In the genomic region with DNA sequence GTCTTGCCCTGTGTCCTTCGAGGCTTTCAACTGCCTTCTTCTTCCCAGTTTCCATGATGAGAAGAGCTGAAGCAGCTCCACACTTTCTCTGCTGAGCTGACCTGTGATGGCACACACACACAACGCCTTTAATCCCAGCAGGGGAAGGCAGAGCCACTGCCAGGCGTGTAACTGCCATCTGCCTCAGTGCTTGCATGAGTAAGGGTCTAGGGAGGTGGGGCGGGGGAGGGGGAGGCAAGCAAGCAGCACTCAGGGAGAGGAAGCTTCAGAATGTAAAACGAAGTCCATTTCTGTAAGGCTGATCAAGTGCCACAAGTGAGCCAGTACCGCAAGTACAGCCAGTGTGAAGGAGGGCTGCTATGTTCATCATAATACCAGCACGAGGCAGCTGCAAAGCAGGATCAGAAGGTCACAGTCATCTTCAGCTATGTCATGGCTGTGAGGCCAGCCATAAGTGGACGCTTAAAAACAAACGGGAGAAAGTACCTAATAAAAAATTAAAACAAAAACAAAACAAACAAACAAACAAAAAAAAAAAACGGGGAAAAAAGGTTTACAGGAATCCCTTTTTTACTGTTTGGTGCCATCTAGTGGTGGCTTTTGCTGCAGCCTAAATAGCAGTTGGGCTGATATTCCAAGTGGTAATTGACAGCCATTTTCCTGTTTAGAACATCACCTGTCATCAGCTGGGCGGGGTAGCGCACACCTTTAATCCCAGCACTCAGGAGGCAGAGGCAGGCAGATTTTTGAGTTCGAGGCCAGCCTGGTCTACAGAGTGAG, we compare ENCODE assay signal across 8 mouse cellular contexts. TPM values are rescaled to one million over a fixed set of nuclear protein-coding genes. Genes with fewer than 3 reads are reported as not detected.
DNase-seq lines count a peak whose midpoint lies in the region; ATAC-seq and TF ChIP-seq lines count a peak whose summit lies in the region.

No protein-coding gene starts in this region.

- no peak overlapping the region for H3K27ac ChIP-seq in CH12.LX (ENCODE audit: insufficient read depth, low read depth)
- no peak overlapping the region for H3K27ac ChIP-seq in forebrain, embryonic 11.5 days (ENCODE audit: low read depth, low read length)
- H3K27ac ChIP-seq in kidney, postnatal 0 days = no peak overlapping the region

- H3K9ac ChIP-seq in CH12.LX (ENCODE audit: insufficient read depth, low read depth) = no peak overlapping the region
- no peak overlapping the region for H3K9ac ChIP-seq in forebrain, embryonic 11.5 days (ENCODE audit: low read length)
- no peak overlapping the region for H3K9ac ChIP-seq in kidney, postnatal 0 days (ENCODE audit: low read depth, low read length)

- H3K4me1 ChIP-seq in CH12.LX (ENCODE audit: control insufficient read depth in 1 of 2, insufficient read depth in 2 of 2) = peaks cover 0 to 3% of the 10 kb centered on the region in 2 experiments; a peak in 1 of 4 replicates
- no peaks in the 10 kb centered on the region for H3K4me1 ChIP-seq in forebrain, embryonic 11.5 days (replicated peaks; ENCODE audit: control insufficient read depth, insufficient read depth, low read length)
- no peaks in the 10 kb centered on the region for H3K4me1 ChIP-seq in kidney, postnatal 0 days (replicated peaks; ENCODE audit: insufficient read depth, low read length)

- ATAC-seq in cerebellum, adult (ENCODE audit: insufficient number of reproducible peaks, low FRiP score, low TSS enrichment) = no peak
- peak; percentile 33 for ATAC-seq in forebrain, embryonic 11.5 days (replicated peaks; ENCODE audit: low FRiP score)
- 0 out of 2 replicates have a peak, but pooled peaks have one; percentile 27 for ATAC-seq in kidney, postnatal 0 days (replicated peaks; ENCODE audit: low FRiP score, low read depth)

- TF ChIP-seq CTCF in CH12.LX (conservative IDR thresholded peaks at IDR 0.05 in 1 of 2, IDR thresholded peaks at IDR 0.05 in 1 of 2; ENCODE audit: low read depth in 2 of 2, low read length in 2 of 2) = peak; percentile 71 to 72
- TF ChIP-seq CTCF in kidney, postnatal 0 days (IDR thresholded peaks at IDR 0.05; ENCODE audit: low read depth) = peak; percentile 77

- no peaks in the 10 kb centered on the region for H3K27me3 ChIP-seq in CH12.LX (replicated peaks)
- H3K27me3 ChIP-seq in forebrain, embryonic 11.5 days (ENCODE audit: control insufficient read depth, insufficient read depth, low read length) = no peaks in the 10 kb centered on the region
- no peaks in the 10 kb centered on the region for H3K27me3 ChIP-seq in kidney, postnatal 0 days (ENCODE audit: insufficient read depth, low read length)

- no peak for TF ChIP-seq EP300 in CH12.LX (IDR thresholded peaks at IDR 0.05; ENCODE audit: low read length)

- peak; percentile 62 for TF ChIP-seq RAD21 in CH12.LX (IDR thresholded peaks at IDR 0.05; ENCODE audit: low read depth, low read length)

- in situ Hi-C loops in CH12.LX (cut with MboI; ENCODE audit: low pct_ligation_motif_present, low pct_unique_long_range_greater_than_20kb, low sequenced_read_pairs) = no loop called here

- H3K9me3 ChIP-seq in CH12.LX (replicated peaks; ENCODE audit: low read length) = no peaks in the 10 kb centered on the region
- H3K9me3 ChIP-seq in forebrain, embryonic 11.5 days (ENCODE audit: control insufficient read depth, low read length) = no peaks in the 10 kb centered on the region
- no peaks in the 10 kb centered on the region for H3K9me3 ChIP-seq in kidney, postnatal 0 days (replicated peaks; ENCODE audit: low read length)

- no peaks in the 10 kb centered on the region for H3K79me2 ChIP-seq in CH12.LX (replicated peaks; ENCODE audit: control insufficient read depth, extremely low read depth, insufficient read depth, poor library complexity, severe bottlenecking)

- TF ChIP-seq POLR2A in CH12.LX (IDR thresholded peaks at IDR 0.05; ENCODE audit: low read depth, low read length) = no peak

- peak; percentile 41 for DNase-seq in cerebellum, adult 11 months
- peak; percentile 58 for DNase-seq in CH12.LX (ENCODE audit: extremely low read depth)
- DNase-seq in c-Kit-positive CD71-negative TER-119-negative erythroid progenitor cells, embryonic 14.5 days (ENCODE audit: low read depth) = peak; percentile 52
- no peak for DNase-seq in forebrain, embryonic 11.5 days (ENCODE audit: low spot score)
- DNase-seq in kidney, postnatal 0 days (ENCODE audit: low spot score) = peak; percentile 74
- peak; percentile 75 for DNase-seq in lung, postnatal 14 days
- peak; percentile 69 for DNase-seq in right cerebral cortex, postnatal 4 days

- H3K36me3 ChIP-seq in CH12.LX (replicated peaks in 1 of 2; ENCODE audit: control insufficient read depth in 1 of 2, insufficient read depth in 1 of 2, low read length in 1 of 2) = peaks cover 48 to 94% of the 10 kb centered on the region in 2 experiments
- H3K36me3 ChIP-seq in forebrain, embryonic 11.5 days (ENCODE audit: control insufficient read depth, insufficient read depth, low read length) = peaks cover 29% of the 10 kb centered on the region
- H3K36me3 ChIP-seq in kidney, postnatal 0 days (ENCODE audit: insufficient read depth, low read length) = peaks cover 51% of the 10 kb centered on the region

- 79% methylated on average over 13 of the region's 13 CpGs for WGBS in forebrain, embryonic 11.5 days
- 67% methylated on average over 13 of the region's 13 CpGs for WGBS in kidney, postnatal 0 days

- no peak overlapping the region for H3K4me3 ChIP-seq in CH12.LX (replicated peaks in 1 of 3; ENCODE audit: low read depth in 2 of 3, low read length in 2 of 3, poor library complexity in 1 of 3)
- no peak overlapping the region for H3K4me3 ChIP-seq in forebrain, embryonic 11.5 days (ENCODE audit: low read depth, low read length)
- H3K4me3 ChIP-seq in kidney, postnatal 0 days (replicated peaks; ENCODE audit: low read depth, low read length) = no peak overlapping the region

- no peak overlapping the region for H3K4me2 ChIP-seq in CH12.LX (ENCODE audit: insufficient read depth, low read depth, poor library complexity, severe bottlenecking)
- H3K4me2 ChIP-seq in forebrain, embryonic 11.5 days (ENCODE audit: low read depth, low read length, severe bottlenecking) = no peak overlapping the region
- H3K4me2 ChIP-seq in kidney, postnatal 0 days (ENCODE audit: low read length) = no peak overlapping the region

- dilution Hi-C loops in CH12.LX (cut with MboI; ENCODE audit: extremely low pct_ligation_motif_present, extremely low pct_unique_long_range_greater_than_20kb, low sequenced_read_pairs) = no loop called here

TF ChIP-seq in CH12.LX, 34 proteins besides CTCF, POLR2A, EP300 and RAD21:
- TF ChIP-seq SMC3 (IDR thresholded peaks at IDR 0.05; ENCODE audit: low read depth, low read length) (peak; percentile 47), ZNF384 (IDR thresholded peaks at IDR 0.05; ENCODE audit: low read depth, low read length) (peak; percentile 87), MEF2A (IDR thresholded peaks at IDR 0.05; ENCODE audit: borderline replicate concordance, low read depth, low read length) (no peak), NELFE (IDR thresholded peaks at IDR 0.05; ENCODE audit: low read depth, low read length) (no peak), ZKSCAN1 (IDR thresholded peaks at IDR 0.05; ENCODE audit: borderline replicate concordance, low read depth, low read length) (no peak), RCOR1 (conservative IDR thresholded peaks at IDR 0.05; ENCODE audit: low read depth, low read length) (no peak), JUND (conservative IDR thresholded peaks at IDR 0.05; ENCODE audit: low read depth, low read length) (no peak)

RNA-seq across cellular contexts. Expression of gene Zfp143, which starts 22.6 kb away (rescaled TPM):
- 17.0 and 18.4 TPM in 2 replicates for total RNA-seq in CH12.LX (2012; rRNA removed)
- 22.7 and 23.4 TPM in 2 replicates for total RNA-seq in CH12.LX (2014; rRNA removed)
- 17.1 and 17.5 TPM in 2 replicates for polyA plus RNA-seq in CH12.LX (2012; ENCODE audit: insufficient read length, low read depth)
- polyA plus RNA-seq in forebrain, embryonic 11.5 days (2014; fragmentation: Nextera tagmentation; extraction: Ambion mirVana) = 29.7 and 33.9 TPM in 2 replicates
- 10.5 and 12.0 TPM in 2 replicates for polyA plus RNA-seq in kidney, postnatal 0 days (2015; fragmentation: Nextera tagmentation; extraction: Ambion mirVana)

RNA-seq across cellular contexts. Expression of gene Wee1, which starts 38.3 kb away (rescaled TPM):
- total RNA-seq in CH12.LX (2012; rRNA removed) = 10.1 and 12.3 TPM in 2 replicates
- total RNA-seq in CH12.LX (2014; rRNA removed) = 12.2 and 14.2 TPM in 2 replicates
- 26.9 and 30.3 TPM in 2 replicates for polyA plus RNA-seq in CH12.LX (2012; ENCODE audit: insufficient read length, low read depth)
- polyA plus RNA-seq in forebrain, embryonic 11.5 days (2014; fragmentation: Nextera tagmentation; extraction: Ambion mirVana) = 42.3 and 45.6 TPM in 2 replicates
- 15.4 and 16.9 TPM in 2 replicates for polyA plus RNA-seq in kidney, postnatal 0 days (2015; fragmentation: Nextera tagmentation; extraction: Ambion mirVana)
